Mouse (Mus musculus): ENCODE measurements around the gene Rev3l. TPM values are rescaled to one million over a fixed set of nuclear protein-coding genes. Genes with fewer than 3 reads are reported as not detected.

Rev3l gene
- total RNA-seq (2022): 10 to 100 TPM in 1 of 4 experiments, 1 to 10 TPM in 3; 9.1 to 11.0 (median 9.7) TPM

- peak; percentile 85 for DNase-seq (ENCODE audit: low spot score)
These were observed at the start of gene Rev3l for GRCm38 (mm10) chr10:39731736-39732265. Gene Rev3l, plus strand, starts transcription at chr10:39732118.

GRCm38 (mm10) chr10:39682556-39682955 lies 49.4 kb upstream of the Rev3l start:
- DNase-seq (ENCODE audit: low spot score): no peak

GRCm38 (mm10) chr10:39683481-39683880 lies 48.4 kb upstream of the Rev3l start:
- no peak for DNase-seq (ENCODE audit: low spot score)

DNA sequence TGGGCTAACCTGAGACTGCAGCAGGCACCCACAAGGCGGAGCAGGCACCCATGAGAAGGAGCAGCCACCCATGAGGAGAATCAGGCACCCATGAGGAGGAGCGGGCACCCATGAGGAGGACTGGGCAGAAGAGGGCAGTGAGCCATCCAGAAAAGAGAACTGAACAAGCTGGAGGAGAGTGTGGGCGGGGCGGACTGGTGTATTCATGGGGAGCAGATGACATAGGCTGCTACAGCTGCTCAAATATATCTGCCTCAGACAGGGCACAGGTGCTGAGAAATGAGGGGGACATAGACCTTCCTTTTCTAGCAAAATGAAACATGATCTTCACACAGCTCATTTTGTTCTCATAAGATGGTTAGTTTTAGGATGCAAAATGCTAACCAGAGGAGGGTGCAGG lies 45.1 kb upstream of the Rev3l start:
- no peak for DNase-seq (ENCODE audit: low spot score)

- no peak for DNase-seq (ENCODE audit: low spot score)
These were observed 44.1 kb upstream of the Rev3l start for GRCm38 (mm10) chr10:39687851-39688250.

GRCm38 (mm10) chr10:39691351-39692064 lies 40.4 kb upstream of the Rev3l start:
- DNase-seq (ENCODE audit: low spot score): no peak

DNA sequence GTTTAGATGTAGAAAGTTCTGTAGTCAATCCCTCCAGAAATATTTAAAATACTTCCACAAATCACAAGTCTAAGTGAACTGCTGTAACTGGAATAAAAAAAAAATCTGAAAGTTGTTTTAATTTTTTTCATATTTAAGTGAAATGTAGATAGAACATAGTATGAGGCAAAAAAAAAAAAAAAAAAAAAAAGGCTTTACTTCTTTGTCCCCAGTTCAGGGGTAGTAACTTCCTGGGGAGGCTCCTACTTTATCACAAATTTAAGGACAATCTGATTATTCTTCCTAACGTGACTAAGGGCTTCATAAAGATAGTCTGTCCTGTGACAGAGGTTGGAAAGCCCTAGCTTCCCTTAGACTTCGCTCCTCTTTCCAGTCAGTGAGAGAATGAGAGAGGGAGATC lies 39.8 kb upstream of the Rev3l start:
- no peak for DNase-seq (ENCODE audit: low spot score)

GRCm38 (mm10) chr10:39707717-39708510 lies 24.0 kb upstream of the Rev3l start:
- no peak for DNase-seq (ENCODE audit: low spot score)

DNA sequence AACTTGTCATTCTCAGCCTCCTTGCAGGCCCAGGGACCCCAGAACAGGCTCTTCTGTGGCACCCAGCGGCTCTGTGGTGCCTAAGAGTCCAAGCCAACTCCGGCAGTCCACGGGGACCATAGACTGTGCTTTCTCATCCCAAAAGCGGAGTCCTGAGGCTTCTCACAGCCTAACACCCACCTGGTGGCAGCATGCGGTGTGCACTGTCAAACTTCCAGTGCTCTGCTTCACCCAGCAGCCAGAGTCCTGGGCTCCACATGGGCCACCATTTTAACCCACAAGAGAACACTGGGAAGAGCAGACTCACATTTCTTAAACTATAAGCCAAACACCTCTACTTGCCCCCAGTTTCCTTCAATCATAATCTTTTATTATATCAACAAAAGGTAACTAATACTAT lies 15.0 kb upstream of the Rev3l start:
- DNase-seq (ENCODE audit: low spot score): no peak

DNA sequence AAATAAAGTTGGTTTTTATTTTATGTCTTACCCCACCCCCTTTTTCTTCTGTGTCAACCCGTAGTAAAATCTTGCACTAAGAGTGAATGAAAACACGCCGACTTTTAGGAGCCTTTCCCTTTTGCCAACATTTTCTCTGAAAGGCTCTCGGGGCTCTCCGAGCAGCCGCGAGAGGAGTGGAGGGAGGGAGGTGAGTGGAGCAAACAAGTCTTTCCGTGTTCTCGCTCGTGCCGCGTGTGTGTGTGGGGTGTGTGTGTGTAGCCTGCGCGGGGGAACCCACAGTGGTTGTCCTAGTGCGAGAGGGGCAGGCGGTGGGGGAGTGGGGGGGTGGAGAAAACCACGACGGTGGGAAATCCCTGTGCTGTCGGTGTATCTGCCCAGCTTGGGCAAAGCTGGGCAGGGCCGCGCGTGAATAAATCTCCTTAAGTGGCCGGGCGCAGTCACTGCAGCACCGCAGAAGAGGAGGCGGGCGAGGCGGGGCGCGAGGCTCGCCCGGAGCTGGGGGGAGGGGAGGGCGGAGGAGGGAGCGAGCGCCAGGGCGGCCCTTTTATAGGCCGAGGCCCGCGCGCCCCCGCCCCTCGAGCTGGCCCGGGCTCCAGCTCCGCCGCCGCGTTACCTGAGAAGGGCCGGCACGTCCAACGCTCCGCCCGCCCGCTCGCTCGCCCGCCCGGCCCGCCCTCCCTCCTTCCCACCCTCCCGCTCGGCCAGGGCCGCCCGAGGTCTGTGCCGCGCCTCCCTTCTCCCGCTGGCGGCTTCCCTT lies 762 bp upstream of the Rev3l start:
- DNase-seq (ENCODE audit: low spot score): peak; percentile 79

DNA sequence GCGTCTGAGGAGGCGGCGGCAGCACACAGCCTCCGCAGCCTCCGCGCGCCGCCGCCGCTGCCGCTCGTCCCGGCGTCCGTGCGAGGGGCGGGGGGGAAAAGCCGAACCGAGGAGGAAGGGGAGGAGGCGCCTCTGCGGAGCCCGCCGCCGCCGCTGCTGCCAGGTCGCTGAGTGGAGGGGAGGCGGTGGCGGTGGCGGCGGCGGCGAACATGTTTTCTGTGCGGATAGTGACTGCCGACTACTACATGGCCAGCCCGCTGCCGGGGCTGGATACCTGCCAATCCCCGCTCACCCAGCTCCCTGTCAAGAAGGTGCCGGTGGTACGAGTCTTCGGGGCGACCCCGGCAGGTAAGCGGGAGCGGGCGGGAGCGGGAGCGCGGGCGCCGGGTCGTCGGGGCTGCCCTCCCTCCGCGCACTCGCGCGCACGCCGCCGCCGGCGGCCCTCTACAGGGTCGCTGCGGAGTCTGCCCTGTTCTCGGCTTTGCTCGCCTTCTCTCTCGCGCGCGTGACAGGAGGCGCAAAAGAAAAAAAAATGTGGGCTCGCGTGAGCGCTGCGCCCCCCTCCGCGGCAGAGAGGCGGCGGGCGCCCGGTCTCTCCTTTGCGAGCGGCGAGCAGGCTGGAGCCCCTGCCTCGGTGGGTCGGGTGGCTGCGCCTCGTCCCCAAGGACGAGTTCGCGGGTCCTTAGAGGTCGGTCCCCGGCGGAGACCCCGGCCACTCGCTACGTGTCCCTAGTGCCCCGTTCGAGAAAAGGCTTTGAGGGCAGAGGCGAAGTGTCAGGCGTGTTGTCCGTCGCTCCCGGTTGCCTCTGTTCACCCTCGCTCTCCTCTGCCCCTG lies 565 bp downstream of the Rev3l start:
- DNase-seq (ENCODE audit: low spot score): peak; percentile 63

DNA sequence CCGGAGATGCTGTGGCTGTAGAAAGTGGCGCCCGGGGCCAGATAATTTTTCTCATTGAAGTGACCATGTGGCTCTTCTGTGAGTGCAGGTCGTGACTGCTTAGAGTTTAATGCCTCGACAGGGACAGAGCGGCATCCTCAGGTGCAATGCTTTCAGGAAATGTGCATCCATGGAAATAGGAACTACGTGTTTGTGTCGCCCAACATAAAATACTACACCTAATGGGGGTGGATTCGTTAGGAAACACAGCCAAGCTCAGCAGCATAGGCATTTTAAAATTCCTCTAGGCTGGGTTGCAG lies 1.1 kb downstream of the Rev3l start:
- no peak for DNase-seq (ENCODE audit: low spot score)

- DNase-seq (ENCODE audit: low spot score): no peak
These were observed 1.6 kb downstream of the Rev3l start for GRCm38 (mm10) chr10:39733421-39733930.

DNA sequence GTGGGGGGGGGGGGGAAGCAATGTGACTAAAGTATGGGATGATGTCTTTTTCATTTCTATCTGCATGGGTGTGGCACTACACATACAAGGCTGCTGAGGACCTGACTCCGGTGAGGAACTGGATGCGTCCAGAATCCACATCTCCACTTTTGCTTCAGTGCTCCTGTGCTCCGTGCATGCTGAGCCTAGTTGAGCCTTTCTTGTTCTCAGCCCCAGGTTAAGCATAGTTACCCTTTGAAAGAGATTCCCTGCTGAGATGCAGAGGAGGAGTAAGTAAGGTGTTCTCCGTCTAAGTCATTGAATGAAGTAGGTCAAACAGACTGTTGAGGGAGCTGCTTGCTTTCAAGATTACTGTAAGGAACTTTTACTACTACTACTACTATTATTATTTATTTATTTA lies 4.3 kb downstream of the Rev3l start:
- DNase-seq (ENCODE audit: low spot score): no peak

- DNase-seq (ENCODE audit: low spot score): no peak
These were observed 10.1 kb downstream of the Rev3l start for GRCm38 (mm10) chr10:39742057-39742456.

DNA sequence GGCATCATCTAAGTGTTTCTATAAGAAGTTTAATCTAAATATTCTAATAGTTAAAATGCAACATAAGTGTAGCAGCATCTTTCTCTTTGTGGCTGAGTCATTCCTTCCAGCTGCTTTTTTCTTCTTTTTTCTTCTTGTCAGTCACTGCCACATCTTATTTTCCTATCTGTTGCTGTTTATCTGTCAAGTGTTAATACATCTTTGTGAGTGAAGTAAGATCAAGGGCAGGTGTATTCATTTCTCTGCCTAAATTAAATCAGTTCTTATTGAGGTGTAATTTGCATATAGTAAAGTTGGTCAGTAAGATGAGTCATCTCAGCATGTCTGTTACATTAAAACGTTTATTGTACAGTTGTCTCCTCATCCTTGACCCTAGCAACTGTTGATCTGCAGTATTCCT lies 32.8 kb downstream of the Rev3l start:
- DNase-seq (ENCODE audit: low spot score): no peak

GRCm38 (mm10) chr10:39766702-39767101 lies 34.8 kb downstream of the Rev3l start:
- no peak for DNase-seq (ENCODE audit: low spot score)

GRCm38 (mm10) chr10:39772259-39772658 lies 40.3 kb downstream of the Rev3l start:
- DNase-seq (ENCODE audit: low spot score): no peak

GRCm38 (mm10) chr10:39773940-39774726 lies 42.2 kb downstream of the Rev3l start:
- DNase-seq (ENCODE audit: low spot score): no peak

DNA sequence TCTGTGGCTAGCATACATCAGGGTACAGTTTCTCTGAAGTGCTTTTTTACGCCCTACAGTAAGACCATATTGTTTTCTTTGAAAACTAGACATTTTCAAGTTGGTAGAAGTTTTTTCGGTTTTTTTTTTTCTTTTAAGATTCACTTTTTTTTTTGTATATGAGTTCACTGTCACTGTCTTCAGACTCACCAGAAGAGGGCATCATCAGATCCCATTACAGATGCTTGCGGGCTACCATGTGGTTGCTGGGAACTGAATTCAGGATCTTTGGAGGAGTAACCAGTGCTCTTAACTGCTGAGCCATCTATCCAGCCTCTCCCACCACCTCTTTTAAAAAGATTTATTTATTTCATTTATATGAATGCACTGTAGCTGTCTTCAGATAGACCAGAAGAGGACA lies 45.0 kb downstream of the Rev3l start:
- DNase-seq (ENCODE audit: low spot score): no peak

All from heart, adult 8-10 months (tissue).